Mouse (Mus musculus) limb, embryonic 14.5 days (tissue): ENCODE results near the gene Siglecg. TPM values are rescaled to one million over a fixed set of nuclear protein-coding genes. Genes with fewer than 3 reads are reported as not detected.

Experiments used
- ATAC-seq: fragments of 200-750 bp; cut with Nextera tagmentation; 2 replicates; pipeline ENCODE4 v1.8.0; 2017; ENCODE audit warnings: low read depth, moderate number of reproducible peaks, moderate TSS enrichment; ENCODE audit not compliant: low FRiP score
- DNase-seq: peaks from one replicate; pipeline ENCODE4 v3.0.0-alpha.2; 2015; ENCODE audit warnings: low spot score
- H3K27ac ChIP-seq: fragments of 300-500 bp; sonication (generic); replicated peaks from 2 replicates; pipeline ENCODE4 v1.5.1; 2014; ENCODE audit warnings: low read depth, mild to moderate bottlenecking, low read length, moderate library complexity, mixed read lengths
- H3K27me3 ChIP-seq: fragments of 300-500 bp; sonication (generic); 2 replicates; pipeline ENCODE4 v1.6.1; 2014; ENCODE audit warnings: low read length, mixed read lengths; ENCODE audit not compliant: control insufficient read depth, insufficient read depth
- H3K36me3 ChIP-seq: fragments of 300-500 bp; sonication (generic); 2 replicates; pipeline ENCODE4 v1.6.1; 2014; ENCODE audit warnings: mild to moderate bottlenecking, low read length, moderate library complexity, mixed read lengths; ENCODE audit not compliant: control insufficient read depth, insufficient read depth
- H3K4me1 ChIP-seq: fragments of 300-500 bp; sonication (generic); 2 replicates; pipeline ENCODE4 v1.6.1; 2014; ENCODE audit warnings: antibody characterized with exemption, low read length, mixed read lengths; ENCODE audit not compliant: control insufficient read depth, insufficient read depth
- H3K4me2 ChIP-seq: fragments of 300-500 bp; sonication (generic); replicated peaks from 2 replicates; pipeline ENCODE4 v1.6.1; 2014; ENCODE audit warnings: low read depth, mild to moderate bottlenecking, low read length, moderate library complexity; ENCODE audit not compliant: severe bottlenecking
- H3K4me3 ChIP-seq: fragments of 300-500 bp; sonication (generic); replicated peaks from 2 replicates; pipeline ENCODE4 v1.5.1; 2014; ENCODE audit warnings: low read length
- H3K9ac ChIP-seq: fragments of 300-500 bp; sonication (generic); 2 replicates; pipeline ENCODE4 v1.6.1; 2014; ENCODE audit warnings: mild to moderate bottlenecking, low read depth, low read length, moderate library complexity; ENCODE audit not compliant: severe bottlenecking
- H3K9me3 ChIP-seq: fragments of 300-500 bp; sonication (generic); 2 replicates; pipeline ENCODE4 v1.6.1; 2016; ENCODE audit warnings: low read length; ENCODE audit not compliant: control insufficient read depth
- POLR2A ChIP-seq: fragments of 200-500 bp; IDR thresholded peaks from 2 replicates; pipeline ENCODE4 v1.8.0; 2012; ENCODE audit warnings: inconsistent platforms, mild to moderate bottlenecking, moderate library complexity, borderline replicate concordance; ENCODE audit not compliant: insufficient read depth, insufficient read length; ENCODE audit errors: extremely low read depth
- WGBS: fragments of 180-500 bp; shearing (Covaris S2); extraction: QIAGEN DNeasy Blood & Tissue Kit; methylation state at CpG from one replicate; pipeline ENCODE4 v1.1.7; 2014; 5-methylcytosine and 5-hydroxymethylcytosine counted together
- polyA plus RNA-seq, 2 experiments: library from polyadenylated mRNA; depleted of rRNA in 1 of 2; stranded (reverse) in 1 of 2; unstranded in 1 of 2; fragments of >200 nt; fragmentation: Nextera tagmentation in 1 of 2; extraction: Ambion mirVana in 1 of 2; gene quantifications; 2 replicates each; pipeline versions ENCODE4 v1.2.1 to v1.2.3; 2012 to 2014

Siglecg gene
- polyA plus RNA-seq, 2 experiments = 0.29 to 0.33 TPM

DNA sequence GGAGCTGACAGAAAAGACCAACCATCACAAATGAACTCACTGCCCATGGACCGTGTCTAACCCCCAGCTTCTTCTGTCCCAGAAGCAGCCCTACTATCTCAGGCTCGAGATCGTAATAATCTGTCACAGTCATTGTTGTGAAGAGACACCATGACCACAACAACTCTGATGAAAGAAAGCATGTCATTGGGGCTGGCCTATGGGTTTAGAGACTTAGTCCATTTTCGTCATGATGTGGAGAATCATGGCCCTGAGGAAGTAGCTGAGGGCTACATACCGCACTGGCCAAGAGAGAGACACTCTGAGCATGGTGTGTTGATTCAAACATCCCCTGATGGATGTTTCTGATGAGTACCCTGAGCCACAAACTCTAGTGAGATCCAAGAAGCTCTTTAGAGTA is 26.7 kb downstream of the Siglecg start:
- Histone ChIP-seq H3K4me1 (no peaks in the 10 kb centered on the region), H3K4me2 (no peak overlapping the region), H3K36me3 (no peaks in the 10 kb centered on the region), H3K27ac (no peak overlapping the region), H3K9ac (no peak overlapping the region), H3K4me3 (no peak overlapping the region), H3K27me3 (no peaks in the 10 kb centered on the region), H3K9me3 (no peaks in the 10 kb centered on the region)
- WGBS = 83% methylated on average over 5 of the region's 5 CpGs
- no peak for DNase-seq
- ATAC-seq = no peak
- no peak for TF ChIP-seq POLR2A

DNA sequence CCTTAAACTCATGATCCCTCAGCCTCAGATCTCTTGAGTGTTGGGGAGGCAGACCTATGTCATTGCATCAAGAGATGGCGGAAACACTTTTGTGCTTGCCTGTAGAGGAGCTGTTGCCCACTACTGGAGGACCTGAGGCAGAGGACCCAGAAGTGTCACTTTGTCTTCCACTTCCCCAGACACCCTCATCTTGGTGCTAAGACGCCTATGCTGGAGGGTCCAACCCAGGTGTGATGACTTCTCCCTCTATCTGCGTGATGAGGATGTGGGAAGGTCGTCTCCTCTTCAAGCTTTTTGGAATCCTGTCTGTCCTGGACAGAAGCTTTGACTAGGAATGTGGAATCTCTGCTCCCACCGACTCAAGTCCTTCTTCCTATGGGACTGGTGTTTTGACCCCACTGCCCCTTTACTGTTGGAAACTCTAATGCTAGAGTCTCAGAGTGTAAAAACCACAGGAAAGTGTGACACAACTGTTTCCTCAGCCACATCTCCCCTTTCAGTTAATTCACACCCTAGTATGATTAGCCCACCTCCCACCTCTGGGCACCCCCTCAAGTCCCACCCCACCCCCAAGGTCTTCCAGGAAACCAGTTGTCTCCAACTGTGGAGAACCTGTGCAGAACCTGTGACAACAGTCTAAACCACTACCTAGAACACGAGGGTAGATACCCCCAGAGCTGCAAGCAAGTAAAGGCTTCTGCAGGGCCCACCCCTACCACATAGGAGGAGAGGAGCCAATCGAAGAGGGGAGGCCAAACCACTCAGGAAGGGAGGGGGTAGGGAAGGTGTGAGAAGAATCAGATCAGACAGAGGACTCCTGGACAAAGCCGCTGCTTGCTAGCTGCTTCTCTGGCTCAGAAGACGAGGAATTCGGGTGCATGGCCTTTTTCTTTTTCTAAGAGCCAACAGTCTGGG is 28.6 kb downstream of the Siglecg start, which contains the start of gene Nkg7:
Gene Nkg7 (plus strand): TSS at position 733 of the 915 bp plus-strand sequence.
- no peak for TF ChIP-seq POLR2A
- no peak within 1 kb of the TSS for H3K4me2 ChIP-seq
- 68% methylated on average over 10 of the region's 10 CpGs for WGBS
- no peaks in the 10 kb centered on the region for H3K27me3 ChIP-seq
- no peaks in the 10 kb centered on the region for H3K9me3 ChIP-seq
- H3K4me3 ChIP-seq = no peak within 1 kb of the TSS
- H3K9ac ChIP-seq = no peak within 1 kb of the TSS
- no peak within 1 kb of the TSS for H3K27ac ChIP-seq
- no peaks in the 10 kb centered on the region for H3K36me3 ChIP-seq
- ATAC-seq (no peak), DNase-seq (no peak)
- H3K4me1 ChIP-seq = no peaks in the 10 kb centered on the region

DNA sequence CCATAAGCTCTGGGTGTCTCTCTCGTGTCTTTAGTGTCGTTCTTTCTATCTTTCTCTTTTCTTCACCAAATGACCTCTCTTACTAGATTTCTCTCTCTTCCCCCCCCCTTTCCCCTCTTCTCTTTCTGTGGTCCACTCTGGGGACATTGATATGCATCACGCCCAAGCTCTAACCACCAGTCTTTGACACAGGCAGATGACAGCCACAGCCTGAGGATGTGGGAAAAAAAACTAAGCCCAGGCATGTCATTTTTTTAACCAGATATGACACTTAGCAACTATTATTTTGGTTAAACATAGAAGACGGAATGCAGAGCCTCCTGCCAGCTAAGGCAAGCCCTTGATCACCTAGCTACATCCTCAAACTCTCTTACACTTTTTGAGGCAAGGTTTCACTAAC is 30.6 kb downstream of the Siglecg start:
- no peaks in the 10 kb centered on the region for H3K36me3 ChIP-seq
- TF ChIP-seq POLR2A = no peak
- no peaks in the 10 kb centered on the region for H3K27me3 ChIP-seq
- ATAC-seq (no peak), DNase-seq (no peak)
- WGBS = 82% methylated on average over 4 of the region's 4 CpGs
- H3K9ac ChIP-seq = no peak overlapping the region
- peaks cover 10% of the 10 kb centered on the region for H3K4me1 ChIP-seq
- H3K27ac ChIP-seq = no peak overlapping the region
- no peak overlapping the region for H3K4me3 ChIP-seq
- H3K4me2 ChIP-seq = no peak overlapping the region
- no peaks in the 10 kb centered on the region for H3K9me3 ChIP-seq

DNA sequence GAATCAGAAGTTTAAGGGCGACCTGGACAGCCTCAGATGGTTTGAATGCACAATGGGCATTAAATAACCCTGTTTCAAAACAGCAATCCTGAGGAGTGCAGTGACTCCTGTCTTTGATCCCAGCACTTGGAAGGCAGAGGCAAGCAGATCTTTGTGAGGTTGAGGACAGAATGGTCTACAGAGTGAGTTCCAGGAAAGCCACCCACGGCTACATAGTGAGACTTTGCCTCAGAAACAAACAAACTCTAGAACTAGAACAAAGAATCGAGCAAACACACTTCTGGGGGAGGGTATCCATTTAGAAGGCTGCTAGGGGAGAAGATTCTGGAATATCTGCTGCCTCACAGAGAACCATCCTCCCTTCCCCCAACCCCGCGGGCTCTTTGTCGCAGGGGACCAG is 32.5 kb downstream of the Siglecg start, which contains the start of gene Cldnd2:
Gene Cldnd2 (plus strand): TSS at position 301 of the 400 bp plus-strand sequence.
- H3K27ac ChIP-seq = no peak within 1 kb of the TSS
- DNase-seq = no peak
- H3K9ac ChIP-seq = no peak within 1 kb of the TSS
- WGBS = 83% methylated on average over 6 of the region's 6 CpGs
- no peak within 1 kb of the TSS for H3K4me2 ChIP-seq
- no peaks in the 10 kb centered on the region for H3K27me3 ChIP-seq
- no peak within 1 kb of the TSS for H3K4me3 ChIP-seq
- no peaks in the 10 kb centered on the region for H3K36me3 ChIP-seq
- no peaks in the 10 kb centered on the region for H3K9me3 ChIP-seq
- ATAC-seq = no peak
- TF ChIP-seq POLR2A = no peak
- H3K4me1 ChIP-seq = peaks cover 19% of the 10 kb centered on the region

DNA sequence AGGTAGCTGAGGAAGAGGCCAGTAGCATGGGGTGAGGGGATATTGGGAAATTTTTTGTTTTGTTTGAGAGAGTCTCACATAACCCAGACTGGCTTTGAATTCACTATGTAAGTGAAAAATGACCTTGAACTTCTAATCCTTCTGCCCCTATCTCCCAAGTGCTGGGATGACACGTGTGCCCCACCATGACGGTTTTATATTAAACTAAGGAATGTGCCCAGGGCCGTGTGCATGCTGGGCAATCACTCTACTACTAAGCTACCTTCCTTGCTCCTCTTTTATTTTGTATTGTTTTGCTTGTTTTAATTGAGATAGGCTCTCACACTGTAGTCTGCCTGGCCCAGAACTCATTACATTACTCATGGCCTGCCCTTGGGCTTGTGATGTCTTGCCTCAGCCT is 33.1 kb downstream of the Siglecg start:
- Histone ChIP-seq H3K27me3 (no peaks in the 10 kb centered on the region), H3K4me3 (no peak overlapping the region), H3K4me2 (no peak overlapping the region), H3K9ac (no peak overlapping the region), H3K27ac (no peak overlapping the region), H3K4me1 (peaks cover 19% of the 10 kb centered on the region), H3K9me3 (no peaks in the 10 kb centered on the region), H3K36me3 (no peaks in the 10 kb centered on the region)
- DNase-seq (no peak), ATAC-seq (no peak)
- TF ChIP-seq POLR2A = no peak
- WGBS = 80% methylated on average over 3 of the region's 3 CpGs
